ENCODE assay signal across 9 mouse cellular contexts in the genomic region with DNA sequence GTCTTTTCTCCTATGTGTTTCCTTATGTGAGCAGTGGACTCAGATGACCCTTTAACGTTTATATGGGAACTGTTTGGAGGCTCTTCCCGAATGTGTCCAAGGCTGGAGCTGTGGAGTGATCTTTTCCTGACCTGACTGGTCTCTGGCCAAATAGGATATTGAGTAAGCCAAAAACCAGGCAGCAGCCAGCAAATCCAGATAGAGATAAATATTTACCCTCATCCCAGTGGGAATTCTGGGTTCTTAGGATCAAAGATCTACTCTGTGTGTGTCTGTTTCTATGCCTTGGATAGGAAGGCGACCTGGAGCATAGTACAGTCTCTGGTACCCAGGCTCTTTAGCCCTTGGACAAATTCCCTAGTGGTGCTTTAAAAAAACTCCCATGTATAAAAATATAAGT.
A peak's percentile ranks its signal among the peaks of the same experiment; 100 is the strongest.
DNase-seq lines count a peak whose midpoint lies in the region; ATAC-seq and TF ChIP-seq lines count a peak whose summit lies in the region.
"Had no signal": no experiment of that assay in that cellular context is flagged by ENCODE, and none has a peak within 500 bp of the region (broad histone marks: within the 10 kb centered on the region; RNA-seq: fewer than 3 reads in every experiment).

No protein-coding gene starts in this region.

- H3K4me2 ChIP-seq in lung, embryonic 14.5 days, result 0 out of 2 replicates have a peak overlapping the region, but pooled peaks have one; percentile 8
- H3K4me2 ChIP-seq in forebrain, postnatal 0 days (ENCODE audit: low read depth), result no peak overlapping the region
- H3K4me2 ChIP-seq: forebrain, embryonic 12.5 days had no signal

- H3K36me3 ChIP-seq in lung, embryonic 14.5 days (ENCODE audit: insufficient read depth), result no peaks in the 10 kb centered on the region
- no peaks in the 10 kb centered on the region for H3K36me3 ChIP-seq in forebrain, postnatal 0 days (ENCODE audit: insufficient read depth)
- H3K36me3 ChIP-seq: forebrain, embryonic 12.5 days had no signal

- DNase-seq in cerebellum, adult 11-12 months, result peak; percentile 27
- peak; percentile 33 for DNase-seq in cerebellum, adult 9-11 months
- peak; percentile 75 for DNase-seq in kidney, adult 9 months
- DNase-seq in lung, embryonic 14.5 days, result peak; percentile 94
- no peak for DNase-seq in forebrain, postnatal 0 days
- no peak for DNase-seq in frontal cortex, postnatal 10 days (ENCODE audit: low spot score in 2 of 2)
- no peak for DNase-seq in left cerebral cortex, adult 9 months (ENCODE audit: low spot score in 2 of 2)

- no peak overlapping the region for H3K9ac ChIP-seq in lung, embryonic 14.5 days
- no peak overlapping the region for H3K9ac ChIP-seq in forebrain, postnatal 0 days
- H3K9ac ChIP-seq: forebrain, embryonic 12.5 days had no signal

- no peak for ATAC-seq in cerebellum, adult (ENCODE audit: insufficient number of reproducible peaks, low FRiP score, low TSS enrichment)
- peak; percentile 90 for ATAC-seq in lung, embryonic 14.5 days (ENCODE audit: insufficient read depth)
- ATAC-seq in forebrain, postnatal 0 days, result no peak

- no peaks in the 10 kb centered on the region for H3K27me3 ChIP-seq in lung, embryonic 14.5 days (ENCODE audit: insufficient read depth, low read length)
- H3K27me3 ChIP-seq in forebrain, postnatal 0 days (ENCODE audit: insufficient read depth, low read length), result no peaks in the 10 kb centered on the region

- 25% methylated on average over 3 of the region's 3 CpGs for WGBS in lung, embryonic 14.5 days
- WGBS in forebrain, postnatal 0 days, result 70% methylated on average over 3 of the region's 3 CpGs

- H3K27ac ChIP-seq in lung, embryonic 14.5 days (ENCODE audit: low read depth), result peak overlapping the region; percentile 76
- no peak overlapping the region for H3K27ac ChIP-seq in forebrain, postnatal 0 days (ENCODE audit: low read depth, low read length)
- H3K27ac ChIP-seq: forebrain, embryonic 12.5 days had no signal

- TF ChIP-seq CTCF in lung, embryonic 14.5 days (IDR thresholded peaks at IDR 0.05; ENCODE audit: low read depth), result no peak
- no peak for TF ChIP-seq CTCF in forebrain, postnatal 0 days (IDR thresholded peaks at IDR 0.05; ENCODE audit: low read depth)

- H3K4me3 ChIP-seq in lung, embryonic 14.5 days (ENCODE audit: low read depth, low read length), result no peak overlapping the region
- no peak overlapping the region for H3K4me3 ChIP-seq in forebrain, postnatal 0 days (ENCODE audit: low read depth, low read length)
- H3K4me3 ChIP-seq: forebrain, embryonic 12.5 days had no signal

- H3K9me3 ChIP-seq in lung, embryonic 14.5 days (ENCODE audit: low read depth, low read length), result no peaks in the 10 kb centered on the region
- H3K9me3 ChIP-seq in forebrain, postnatal 0 days (ENCODE audit: low read length), result no peaks in the 10 kb centered on the region
- H3K9me3 ChIP-seq: forebrain, embryonic 12.5 days had no signal

- peaks cover 29% of the 10 kb centered on the region for H3K4me1 ChIP-seq in lung, embryonic 14.5 days (ENCODE audit: insufficient read depth)
- no peaks in the 10 kb centered on the region for H3K4me1 ChIP-seq in forebrain, postnatal 0 days (ENCODE audit: insufficient read depth)

Comparison
In these comparisons a context has a peak if more than half of its experiments do, and no peak if none do; other contexts are left out.
1. DNase-seq: peak in cerebellum, adult 11-12 months (single experiment), cerebellum, adult 9-11 months (single experiment), kidney, adult 9 months (single experiment) and lung, embryonic 14.5 days (single experiment); none in forebrain, postnatal 0 days (single experiment), frontal cortex, postnatal 10 days (0 of 2) and left cerebral cortex, adult 9 months (0 of 2).